Mouse (Mus musculus) midbrain, postnatal 0 days (tissue): ENCODE measurements at regions not wholly inside any gene's neighbourhood (a gene's known extent, or its start where the extent isn't known, plus 50 kb on each side); places are given as distances from the start of the nearest gene placed in this dataset.

ENCODE experiments used
- ATAC-seq: fragments of 200-750 bp; cut with Nextera tagmentation; 2 replicates; pipeline ENCODE4 v1.8.0; 2017; ENCODE audit warnings: moderate number of reproducible peaks, mild to moderate bottlenecking, moderate TSS enrichment, moderate library complexity; ENCODE audit not compliant: low FRiP score
- DNase-seq: peaks from one replicate; pipeline ENCODE4 v3.0.0-alpha.2; 2015; ENCODE audit warnings: low spot score
- H3K27ac ChIP-seq: fragments of 300-500 bp; sonication (generic); 2 replicates; pipeline ENCODE4 v1.5.1; 2014; ENCODE audit warnings: low read depth, mild to moderate bottlenecking, low read length, mixed read lengths
- H3K27me3 ChIP-seq: fragments of 300-500 bp; sonication (generic); 2 replicates; pipeline ENCODE4 v1.6.1; 2014; ENCODE audit warnings: low read length, control low read depth, mixed read lengths; ENCODE audit not compliant: insufficient read depth
- H3K36me3 ChIP-seq: fragments of 300-500 bp; sonication (generic); 2 replicates; pipeline ENCODE4 v1.6.1; 2014; ENCODE audit warnings: low read length, control low read depth, mixed read lengths; ENCODE audit not compliant: insufficient read depth
- H3K4me1 ChIP-seq: fragments of 300-500 bp; sonication (generic); 2 replicates; pipeline ENCODE4 v1.6.1; 2014; ENCODE audit warnings: mild to moderate bottlenecking, control low read depth, antibody characterized with exemption, low read length, mixed read lengths; ENCODE audit not compliant: insufficient read depth
- H3K4me2 ChIP-seq: fragments of 300-500 bp; sonication (generic); 2 replicates; pipeline ENCODE4 v1.6.1; 2014; ENCODE audit warnings: low read depth, mild to moderate bottlenecking, low read length, mixed read lengths; ENCODE audit not compliant: poor library complexity, severe bottlenecking
- H3K4me3 ChIP-seq: fragments of 300-500 bp; sonication (generic); 2 replicates; pipeline ENCODE4 v1.5.1; 2014; ENCODE audit warnings: low read depth, mild to moderate bottlenecking, low read length, moderate library complexity
- H3K9ac ChIP-seq: fragments of 300-500 bp; sonication (generic); replicated peaks from 2 replicates; pipeline ENCODE4 v1.6.1; 2014; ENCODE audit warnings: mild to moderate bottlenecking, low read length, moderate library complexity, mixed read lengths; ENCODE audit not compliant: poor library complexity, severe bottlenecking
- H3K9me3 ChIP-seq: fragments of 300-500 bp; sonication (generic); 2 replicates; pipeline ENCODE4 v1.6.1; 2016; ENCODE audit warnings: low read length, control low read depth
- CTCF ChIP-seq: IDR thresholded peaks from 2 replicates; pipeline ENCODE4 v1.5.1; 2016; ENCODE audit warnings: antibody characterized with exemption, mild to moderate bottlenecking
- WGBS: fragments of 180-500 bp; shearing (Covaris S2); extraction: QIAGEN DNeasy Blood & Tissue Kit; methylation state at CpG from one replicate; pipeline ENCODE4 v1.1.7; 2014; 5-methylcytosine and 5-hydroxymethylcytosine counted together

GRCm38 (mm10) chr3:70860909-70861675 lies 853.7 kb downstream of the Otol1 start:
- no peak overlapping the region for H3K9ac ChIP-seq
- no peaks in the 10 kb centered on the region for H3K36me3 ChIP-seq
- no peaks in the 10 kb centered on the region for H3K9me3 ChIP-seq
- no peak overlapping the region for H3K4me3 ChIP-seq
- H3K4me1 ChIP-seq: no peaks in the 10 kb centered on the region
- TF ChIP-seq CTCF: no peak
- DNase-seq (peak; percentile 49), ATAC-seq (0 out of 2 replicates have a peak, but pooled peaks have one; percentile 41)
- no peaks in the 10 kb centered on the region for H3K27me3 ChIP-seq
- H3K27ac ChIP-seq: no peak overlapping the region
- no peak overlapping the region for H3K4me2 ChIP-seq
- 54% methylated on average over 8 of the region's 8 CpGs for WGBS

GRCm38 (mm10) chr3:70873688-70874551 lies 866.5 kb downstream of the Otol1 start:
- Histone ChIP-seq H3K9ac (no peak overlapping the region), H3K4me2 (no peak overlapping the region), H3K36me3 (no peaks in the 10 kb centered on the region), H3K4me3 (no peak overlapping the region), H3K27me3 (no peaks in the 10 kb centered on the region), H3K4me1 (no peaks in the 10 kb centered on the region), H3K27ac (no peak overlapping the region), H3K9me3 (no peaks in the 10 kb centered on the region)
- peak; percentile 56 for TF ChIP-seq CTCF
- WGBS: 70% methylated on average over 9 of the region's 9 CpGs
- DNase-seq: peak; percentile 79
- ATAC-seq: no peak

GRCm38 (mm10) chr3:70874614-70875013 lies 867.2 kb downstream of the Otol1 start:
- no peaks in the 10 kb centered on the region for H3K9me3 ChIP-seq
- H3K4me1 ChIP-seq: no peaks in the 10 kb centered on the region
- peak; percentile 78 for DNase-seq
- 79% methylated on average over 3 of the region's 3 CpGs for WGBS
- no peaks in the 10 kb centered on the region for H3K27me3 ChIP-seq
- no peaks in the 10 kb centered on the region for H3K36me3 ChIP-seq
- TF ChIP-seq CTCF: no peak
- H3K9ac ChIP-seq: no peak overlapping the region
- no peak overlapping the region for H3K4me2 ChIP-seq
- H3K27ac ChIP-seq: no peak overlapping the region
- H3K4me3 ChIP-seq: no peak overlapping the region
- ATAC-seq: no peak
